Mouse (Mus musculus): ENCODE data around the gene Gpat2.

- TF ChIP-seq POLR2A (IDR thresholded peaks at IDR 0.05; ENCODE audit: borderline replicate concordance, extremely low read depth, insufficient read depth, insufficient read length, poor library complexity, severe bottlenecking): no peak
- TF ChIP-seq CTCF (IDR thresholded peaks at IDR 0.05; ENCODE audit: borderline replicate concordance, extremely low read depth, insufficient read depth, insufficient read length): no peak
These were observed 10.6 kb downstream of the Gpat2 start for GRCm38 (mm10) chr2:127435554-127435953.

Data from brain, embryonic 14.5 days (tissue).